In genomic region chr6:135525841-135526327, GRCm38 (mm10) we compare ENCODE assay signal across 9 mouse cellular contexts.
DNase-seq lines count a peak whose midpoint lies in the region; ATAC-seq and TF ChIP-seq lines count a peak whose summit lies in the region.
"Had no signal": no experiment of that assay in that cellular context is flagged by ENCODE, and none has a peak within 500 bp of the region (broad histone marks: within the 10 kb centered on the region; RNA-seq: fewer than 3 reads in every experiment).

No protein-coding gene starts in this region.

- DNase-seq in frontal cortex, postnatal 10 days (ENCODE audit: low spot score in 2 of 2), result peak; percentile 16 to 25
- peak; percentile 72 for DNase-seq in brain, adult 2 months (ENCODE audit: low read depth, low spot score)
- no peak for DNase-seq in spleen, postnatal 10 days (ENCODE audit: low spot score in 2 of 2)
- no peak for DNase-seq in gastrocnemius, adult 2 months

- intact Hi-C loops in gastrocnemius, adult 2 months (cut with DNase I), result no loop called here

- no peaks in the 10 kb centered on the region for H3K36me3 ChIP-seq in forebrain, embryonic 12.5 days (replicated peaks)
- H3K36me3 ChIP-seq in kidney, embryonic 16.5 days (ENCODE audit: insufficient read depth, low read length), result no peaks in the 10 kb centered on the region
- H3K36me3 ChIP-seq in midbrain, embryonic 15.5 days (replicated peaks), result no peaks in the 10 kb centered on the region

- H3K4me2 ChIP-seq in forebrain, embryonic 12.5 days, result no peak overlapping the region
- no peak overlapping the region for H3K4me2 ChIP-seq in kidney, embryonic 16.5 days (replicated peaks; ENCODE audit: low read depth, low read length)
- H3K4me2 ChIP-seq in midbrain, embryonic 15.5 days, result peak overlapping the region; percentile 19

- H3K27ac ChIP-seq in forebrain, embryonic 12.5 days, result peak overlapping the region; percentile 62; the same call in 1 of the 2 replicates
- no peak overlapping the region for H3K27ac ChIP-seq in kidney, embryonic 16.5 days (ENCODE audit: low read length)
- no peak overlapping the region for H3K27ac ChIP-seq in midbrain, embryonic 15.5 days
- H3K27ac ChIP-seq in gastrocnemius, adult 2 months, result no peak overlapping the region
- H3K27ac ChIP-seq: macrophage had no signal

- H3K9me3 ChIP-seq in forebrain, embryonic 12.5 days, result no peaks in the 10 kb centered on the region
- no peaks in the 10 kb centered on the region for H3K9me3 ChIP-seq in kidney, embryonic 16.5 days (ENCODE audit: low read length)
- H3K9me3 ChIP-seq in midbrain, embryonic 15.5 days, result no peaks in the 10 kb centered on the region

- ATAC-seq in frontal cortex, adult (ENCODE audit: low TSS enrichment), result no peak
- peak; percentile 91 for ATAC-seq in forebrain, embryonic 12.5 days (ENCODE audit: low FRiP score)
- 0 out of 2 replicates have a peak, but pooled peaks have one; percentile 57 for ATAC-seq in kidney, embryonic 16.5 days (ENCODE audit: low FRiP score, low TSS enrichment)
- ATAC-seq in midbrain, embryonic 15.5 days (replicated peaks), result peak; percentile 84

- no peak overlapping the region for H3K4me3 ChIP-seq in forebrain, embryonic 12.5 days (replicated peaks)
- no peak overlapping the region for H3K4me3 ChIP-seq in kidney, embryonic 16.5 days (ENCODE audit: low read length)
- H3K4me3 ChIP-seq in midbrain, embryonic 15.5 days, result no peak overlapping the region
- no peak overlapping the region for H3K4me3 ChIP-seq in gastrocnemius, adult 2 months

- WGBS in forebrain, embryonic 12.5 days, result 45% methylated on average over 5 of the region's 5 CpGs
- WGBS in kidney, embryonic 16.5 days, result 53% methylated on average over 5 of the region's 5 CpGs
- WGBS in midbrain, embryonic 15.5 days, result 35% methylated on average over 5 of the region's 5 CpGs

- no peak for TF ChIP-seq CTCF in gastrocnemius, adult 2 months (IDR thresholded peaks at IDR 0.05)

- no peak overlapping the region for H3K9ac ChIP-seq in forebrain, embryonic 12.5 days
- H3K9ac ChIP-seq in kidney, embryonic 16.5 days (replicated peaks; ENCODE audit: low read length), result no peak overlapping the region
- no peak overlapping the region for H3K9ac ChIP-seq in midbrain, embryonic 15.5 days

- H3K27me3 ChIP-seq in forebrain, embryonic 12.5 days, result no peaks in the 10 kb centered on the region
- no peaks in the 10 kb centered on the region for H3K27me3 ChIP-seq in kidney, embryonic 16.5 days (ENCODE audit: insufficient read depth, low read length)
- H3K27me3 ChIP-seq in midbrain, embryonic 15.5 days (replicated peaks), result no peaks in the 10 kb centered on the region

- H3K4me1 ChIP-seq in forebrain, embryonic 12.5 days, result peaks cover 20% of the 10 kb centered on the region
- H3K4me1 ChIP-seq in kidney, embryonic 16.5 days (ENCODE audit: insufficient read depth, low read length), result 0 out of 2 replicates have a peak, but pooled peaks cover 7% of the 10 kb centered on the region
- H3K4me1 ChIP-seq in midbrain, embryonic 15.5 days, result peaks cover 9% of the 10 kb centered on the region; the same call in 1 of the 2 replicates

Comparison
In these comparisons a context has a peak if more than half of its experiments do, and no peak if none do; other contexts are left out.
1. DNase-seq: peak in frontal cortex, postnatal 10 days (2 of 2) and brain, adult 2 months (single experiment); none in spleen, postnatal 10 days (0 of 2) and gastrocnemius, adult 2 months (single experiment).